Mouse (Mus musculus) neural tube, embryonic 13.5 days (tissue): Measurements from ENCODE around the gene Stkld1. TPM values are rescaled to one million over a fixed set of nuclear protein-coding genes. Genes with fewer than 3 reads are reported as not detected.

Experiments
- ATAC-seq: fragments of 200-750 bp; cut with Nextera tagmentation; 2 replicates; pipeline ENCODE4 v1.8.0; 2017; ENCODE audit warnings: low read depth, mild to moderate bottlenecking, moderate TSS enrichment, moderate library complexity
- H3K27ac ChIP-seq: fragments of 300-500 bp; sonication (generic); replicated peaks from 2 replicates; pipeline ENCODE4 v1.5.1; 2015; ENCODE audit warnings: moderate library complexity, mild to moderate bottlenecking, inconsistent platforms
- H3K27me3 ChIP-seq: fragments of 300-500 bp; sonication (generic); 2 replicates; pipeline ENCODE4 v1.6.1; 2015; ENCODE audit warnings: mild to moderate bottlenecking, inconsistent platforms
- H3K36me3 ChIP-seq: fragments of 300-500 bp; sonication (generic); 2 replicates; pipeline ENCODE4 v1.6.1; 2015; ENCODE audit warnings: mild to moderate bottlenecking, inconsistent platforms
- H3K4me1 ChIP-seq: fragments of 300-500 bp; sonication (generic); replicated peaks from 2 replicates; pipeline ENCODE4 v1.6.1; 2015; ENCODE audit warnings: inconsistent platforms
- H3K4me2 ChIP-seq: fragments of 300-500 bp; sonication (generic); 2 replicates; pipeline ENCODE4 v1.6.1; 2015; ENCODE audit warnings: inconsistent platforms, mild to moderate bottlenecking, moderate library complexity
- H3K4me3 ChIP-seq: fragments of 300-500 bp; sonication (generic); 2 replicates; pipeline ENCODE4 v1.5.1; 2015; ENCODE audit warnings: mild to moderate bottlenecking, inconsistent platforms
- H3K9ac ChIP-seq: fragments of 300-500 bp; sonication (generic); 2 replicates; pipeline ENCODE4 v1.6.1; 2015; ENCODE audit warnings: moderate library complexity, mild to moderate bottlenecking, inconsistent platforms
- H3K9me3 ChIP-seq: fragments of 300-500 bp; sonication (generic); 2 replicates; pipeline ENCODE4 v1.6.1; 2016; ENCODE audit warnings: inconsistent platforms
- WGBS: fragments of 180-500 bp; shearing (Covaris S2); methylation state at CpG from one replicate; pipeline ENCODE4 v1.1.7; 2015; 5-methylcytosine and 5-hydroxymethylcytosine counted together
- polyA plus RNA-seq: library from polyadenylated mRNA; unstranded; fragments of >200 nt; fragmentation: Nextera tagmentation; extraction: Ambion mirVana; gene quantifications from 2 replicates; pipeline ENCODE4 v1.2.1, GENCODE M21; 2015

Gene Stkld1
- polyA plus RNA-seq, 1 experiment from 2014 or later, result 0.11 TPM

- Histone ChIP-seq H3K4me1 (peaks cover 26% of the 10 kb centered on the region), H3K9me3 (no peaks in the 10 kb centered on the region), H3K27me3 (no peaks in the 10 kb centered on the region), H3K4me3 (no peak overlapping the region), H3K36me3 (peaks cover 74% of the 10 kb centered on the region), H3K4me2 (no peak overlapping the region), H3K27ac (no peak overlapping the region), H3K9ac (no peak overlapping the region)
- 89% methylated on average over 6 of the region's 6 CpGs for WGBS
- no peak for ATAC-seq
Observed at GRCm38 (mm10) chr2:26920190-26920855, 13.5 kb upstream of the Stkld1 start.

- Histone ChIP-seq H3K9ac (no peak overlapping the region), H3K27me3 (no peaks in the 10 kb centered on the region), H3K4me1 (peaks cover 18% of the 10 kb centered on the region), H3K36me3 (peaks cover 89% of the 10 kb centered on the region), H3K4me2 (no peak overlapping the region), H3K27ac (no peak overlapping the region), H3K9me3 (no peaks in the 10 kb centered on the region), H3K4me3 (no peak overlapping the region)
- WGBS, result 88% methylated on average over 9 of the region's 9 CpGs
- ATAC-seq, result no peak
Observed at GRCm38 (mm10) chr2:26921784-26922183, 12.1 kb upstream of the Stkld1 start.

GRCm38 (mm10) chr2:26927745-26928476 lies 5.9 kb upstream of the Stkld1 start:
- WGBS, result 92% methylated on average over 6 of the region's 6 CpGs
- no peak for ATAC-seq
- H3K36me3 ChIP-seq, result peaks cover 87% of the 10 kb centered on the region
- H3K4me2 ChIP-seq, result no peak overlapping the region
- H3K9me3 ChIP-seq, result no peaks in the 10 kb centered on the region
- H3K27me3 ChIP-seq, result no peaks in the 10 kb centered on the region
- H3K4me3 ChIP-seq, result no peak overlapping the region
- H3K9ac ChIP-seq, result no peak overlapping the region
- no peak overlapping the region for H3K27ac ChIP-seq
- H3K4me1 ChIP-seq, result peaks cover 32% of the 10 kb centered on the region

- Histone ChIP-seq H3K36me3 (peaks cover 62% of the 10 kb centered on the region), H3K4me2 (no peak overlapping the region), H3K4me1 (peaks cover 32% of the 10 kb centered on the region), H3K27ac (no peak overlapping the region), H3K9me3 (no peaks in the 10 kb centered on the region), H3K9ac (no peak overlapping the region), H3K4me3 (no peak overlapping the region), H3K27me3 (no peaks in the 10 kb centered on the region)
- WGBS, result 35% methylated on average over 1 of the region's 1 CpGs
- ATAC-seq, result no peak
Observed at GRCm38 (mm10) chr2:26930390-26930789, 3.5 kb upstream of the Stkld1 start.

- Histone ChIP-seq H3K4me3 (peak overlapping the region; percentile 98), H3K36me3 (peaks cover 39% of the 10 kb centered on the region), H3K4me1 (peaks cover 32% of the 10 kb centered on the region), H3K9me3 (no peaks in the 10 kb centered on the region), H3K27ac (peak overlapping the region; percentile 89), H3K4me2 (peak overlapping the region; percentile 88), H3K9ac (peak overlapping the region; percentile 100), H3K27me3 (no peaks in the 10 kb centered on the region)
- WGBS, result 1% methylated on average over 49 of the region's 49 CpGs
- ATAC-seq, result peak; percentile 30; the same call in 1 of the 2 replicates
Observed at GRCm38 (mm10) chr2:26932473-26933303, 1.2 kb upstream of the Stkld1 start.

GRCm38 (mm10) chr2:26935286-26935685 lies 1.4 kb downstream of the Stkld1 start:
- Histone ChIP-seq H3K36me3 (peaks cover 15% of the 10 kb centered on the region), H3K27me3 (no peaks in the 10 kb centered on the region), H3K4me3 (no peak overlapping the region), H3K9me3 (no peaks in the 10 kb centered on the region), H3K27ac (no peak overlapping the region), H3K4me2 (no peak overlapping the region), H3K9ac (no peak overlapping the region), H3K4me1 (peaks cover 24% of the 10 kb centered on the region)
- no peak for ATAC-seq
- 77% methylated on average over 2 of the region's 2 CpGs for WGBS

- Histone ChIP-seq H3K27ac (no peak overlapping the region), H3K9ac (no peak overlapping the region), H3K4me3 (no peak overlapping the region), H3K9me3 (no peaks in the 10 kb centered on the region), H3K27me3 (no peaks in the 10 kb centered on the region), H3K4me1 (peaks cover 13% of the 10 kb centered on the region), H3K4me2 (no peak overlapping the region), H3K36me3 (0 out of 2 replicates have a peak, but pooled peaks cover 3% of the 10 kb centered on the region)
- WGBS, result 83% methylated on average over 1 of the region's 1 CpGs
- ATAC-seq, result no peak
Observed at GRCm38 (mm10) chr2:26936425-26936824, 2.6 kb downstream of the Stkld1 start.

GRCm38 (mm10) chr2:26941539-26941938 lies 7.7 kb downstream of the Stkld1 start:
- Histone ChIP-seq H3K27me3 (no peaks in the 10 kb centered on the region), H3K4me1 (no peaks in the 10 kb centered on the region), H3K9ac (no peak overlapping the region), H3K9me3 (no peaks in the 10 kb centered on the region), H3K4me2 (no peak overlapping the region), H3K4me3 (no peak overlapping the region), H3K36me3 (peaks cover 2% of the 10 kb centered on the region; the same call in 1 of the 2 replicates), H3K27ac (no peak overlapping the region)
- WGBS, result 45% methylated on average over 5 of the region's 5 CpGs
- no peak for ATAC-seq

GRCm38 (mm10) chr2:26943253-26943652 lies 9.4 kb downstream of the Stkld1 start:
- Histone ChIP-seq H3K36me3 (peaks cover 17% of the 10 kb centered on the region), H3K4me1 (no peaks in the 10 kb centered on the region), H3K4me3 (no peak overlapping the region), H3K9me3 (no peaks in the 10 kb centered on the region), H3K4me2 (no peak overlapping the region), H3K27ac (no peak overlapping the region), H3K27me3 (no peaks in the 10 kb centered on the region), H3K9ac (no peak overlapping the region)
- 84% methylated on average over 3 of the region's 3 CpGs for WGBS
- no peak for ATAC-seq

GRCm38 (mm10) chr2:26950411-26950810 lies 16.6 kb downstream of the Stkld1 start:
- H3K4me2 ChIP-seq, result no peak overlapping the region
- H3K27ac ChIP-seq, result no peak overlapping the region
- H3K4me3 ChIP-seq, result no peak overlapping the region
- H3K36me3 ChIP-seq, result peaks cover 87% of the 10 kb centered on the region
- no peak for ATAC-seq
- no peaks in the 10 kb centered on the region for H3K9me3 ChIP-seq
- 91% methylated on average over 2 of the region's 2 CpGs for WGBS
- H3K4me1 ChIP-seq, result no peaks in the 10 kb centered on the region
- H3K27me3 ChIP-seq, result no peaks in the 10 kb centered on the region
- no peak overlapping the region for H3K9ac ChIP-seq

GRCm38 (mm10) chr2:26951346-26951905 lies 17.6 kb downstream of the Stkld1 start:
- H3K4me3 ChIP-seq, result no peak overlapping the region
- H3K4me2 ChIP-seq, result no peak overlapping the region
- H3K27me3 ChIP-seq, result no peaks in the 10 kb centered on the region
- H3K9ac ChIP-seq, result no peak overlapping the region
- ATAC-seq, result no peak
- no peaks in the 10 kb centered on the region for H3K4me1 ChIP-seq
- H3K36me3 ChIP-seq, result peaks cover 96% of the 10 kb centered on the region
- 88% methylated on average over 8 of the region's 8 CpGs for WGBS
- H3K9me3 ChIP-seq, result no peaks in the 10 kb centered on the region
- no peak overlapping the region for H3K27ac ChIP-seq

GRCm38 (mm10) chr2:26952193-26952592 lies 18.3 kb downstream of the Stkld1 start:
- no peak for ATAC-seq
- Histone ChIP-seq H3K4me1 (no peaks in the 10 kb centered on the region), H3K27me3 (no peaks in the 10 kb centered on the region), H3K4me2 (no peak overlapping the region), H3K4me3 (no peak overlapping the region), H3K27ac (no peak overlapping the region), H3K36me3 (peaks cover 96% of the 10 kb centered on the region), H3K9me3 (no peaks in the 10 kb centered on the region), H3K9ac (no peak overlapping the region)
- WGBS, result 94% methylated on average over 4 of the region's 4 CpGs
